Mouse (Mus musculus): ENCODE data around the gene Adra1d. TPM values are rescaled to one million over a fixed set of nuclear protein-coding genes. Genes with fewer than 3 reads are reported as not detected.

Gene Adra1d
- not detected for polyA plus RNA-seq (2017; shearing (Covaris generic))

DNA sequence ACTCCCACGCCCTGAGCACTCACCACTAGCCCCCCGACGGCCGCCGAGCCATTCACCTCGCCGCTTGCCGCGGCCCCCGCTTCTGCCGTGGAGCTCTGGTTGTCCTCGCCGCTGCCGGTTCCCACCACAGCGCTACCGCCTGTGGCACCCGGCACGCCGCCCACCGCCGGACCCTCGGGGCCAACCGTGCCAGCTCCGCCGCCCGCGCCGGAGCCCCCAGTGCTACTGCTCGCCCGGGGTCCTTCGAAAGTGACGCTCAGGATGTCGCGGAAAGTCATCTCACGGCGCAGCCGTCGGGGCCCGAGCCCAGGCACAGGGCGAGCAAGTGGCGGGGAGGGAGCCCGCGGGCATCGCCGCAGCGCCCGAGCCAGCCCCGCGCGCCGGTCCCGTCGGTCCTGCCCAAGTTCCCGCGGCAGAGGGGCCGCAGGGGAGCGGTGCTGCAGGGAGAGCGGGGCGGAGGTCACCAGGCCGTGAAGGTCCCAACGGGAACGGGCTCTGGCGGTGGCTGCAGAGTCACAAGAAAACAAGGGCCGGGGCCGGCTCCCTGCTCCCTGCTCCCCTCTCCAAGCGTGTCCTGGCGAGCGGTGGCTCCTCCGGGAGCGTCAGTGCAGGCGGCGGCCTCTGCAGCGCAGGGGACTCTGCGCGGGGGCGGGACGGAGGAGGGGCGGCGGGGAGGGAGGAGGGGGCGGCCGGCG lies at the start of gene Adra1d:
Adra1d (minus strand) TSS at position 393 of the 695 bp plus-strand sequence.

Other genes with a start within 250 kb of the Adra1d start
- 5.3 TPM for gene Rnf24, start 209.4 kb downstream of the Adra1d start, polyA plus RNA-seq (2017; shearing (Covaris generic))
- gene Smox, start 70.8 kb downstream of the Adra1d start, polyA plus RNA-seq (2017; shearing (Covaris generic)): 207 TPM